Mouse (Mus musculus): ENCODE results near the gene Evi2a. TPM values are rescaled to one million over a fixed set of nuclear protein-coding genes. Genes with fewer than 3 reads are reported as not detected.

The Evi2a gene
- polyA plus RNA-seq, 1 experiment from 2014 or later: 4.3 TPM

GRCm38 (mm10) chr11:79483876-79484528 is 46.4 kb downstream of the Evi2a start:
- Histone ChIP-seq H3K9ac (no peak overlapping the region), H3K4me3 (no peak overlapping the region), H3K4me2 (no peak overlapping the region), H3K27me3 (no peaks in the 10 kb centered on the region), H3K27ac (no peak overlapping the region), H3K36me3 (peaks cover 21% of the 10 kb centered on the region), H3K9me3 (no peaks in the 10 kb centered on the region), H3K4me1 (replicated peaks) (no peaks in the 10 kb centered on the region)
- WGBS: 89% methylated on average over 7 of the region's 7 CpGs
- ATAC-seq (ENCODE audit: low FRiP score): no peak

DNA sequence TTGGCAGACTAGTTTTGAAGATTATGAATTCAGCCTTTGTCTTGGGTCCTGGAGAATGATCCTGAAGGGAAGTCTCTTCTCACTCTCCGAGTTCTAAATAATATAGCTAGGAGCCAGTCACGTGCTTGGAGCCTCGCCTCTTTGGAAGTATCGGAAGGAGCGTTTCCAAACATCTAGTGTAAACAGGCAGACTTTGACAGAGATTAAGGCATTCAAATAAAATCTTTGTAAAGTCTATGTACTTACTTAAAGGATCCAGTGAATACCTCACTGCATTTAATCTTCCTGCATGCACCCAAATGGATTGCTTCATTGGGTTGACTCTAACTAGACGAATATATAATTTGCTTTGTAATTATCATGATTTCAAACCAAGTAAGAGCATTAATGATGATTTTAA is 47.0 kb downstream of the Evi2a start:
- Histone ChIP-seq H3K27ac (no peak overlapping the region), H3K4me1 (replicated peaks) (no peaks in the 10 kb centered on the region), H3K4me3 (no peak overlapping the region), H3K9ac (no peak overlapping the region), H3K9me3 (no peaks in the 10 kb centered on the region), H3K27me3 (no peaks in the 10 kb centered on the region), H3K4me2 (no peak overlapping the region), H3K36me3 (peaks cover 25% of the 10 kb centered on the region)
- WGBS: 93% methylated on average over 6 of the region's 6 CpGs
- ATAC-seq (ENCODE audit: low FRiP score): no peak

Other genes starting within 250 kb of the Evi2a start
- gene Gm9964, start 233.7 kb downstream of the Evi2a start, polyA plus RNA-seq (2015; fragmentation: Nextera tagmentation; extraction: Ambion mirVana): 0.32 TPM in 1 of 2 replicates, not detected in the other
- gene Nf1, start 190.9 kb downstream of the Evi2a start, polyA plus RNA-seq (2015; fragmentation: Nextera tagmentation; extraction: Ambion mirVana): 7.8 and 8.5 TPM in 2 replicates
- 1.3 and 2.1 TPM in 2 replicates for gene Omg, start 26.5 kb downstream of the Evi2a start, polyA plus RNA-seq (2015; fragmentation: Nextera tagmentation; extraction: Ambion mirVana)
- 0.14 TPM in 1 of 2 replicates, not detected in the other for gene Evi2b, start 6.8 kb downstream of the Evi2a start, polyA plus RNA-seq (2015; fragmentation: Nextera tagmentation; extraction: Ambion mirVana)
- 0.75 and 0.79 TPM in 2 replicates for gene Evi2, start within 50 bp of the Evi2a start, polyA plus RNA-seq (2015; fragmentation: Nextera tagmentation; extraction: Ambion mirVana)
- 26.1 and 26.9 TPM in 2 replicates for gene Rab11fip4, start 60.6 kb upstream of the Evi2a start, polyA plus RNA-seq (2015; fragmentation: Nextera tagmentation; extraction: Ambion mirVana)

Data from hindbrain, embryonic 13.5 days (tissue).